Mouse (Mus musculus) retina, postnatal 7 days (tissue): Measurements from ENCODE around the gene Tpm4.

ENCODE experiments used
- DNase-seq: peaks from one replicate; pipeline ENCODE4 v3.0.0-alpha.2; 2012; ENCODE audit warnings: low read depth, low spot score

The Tpm4 gene

DNA sequence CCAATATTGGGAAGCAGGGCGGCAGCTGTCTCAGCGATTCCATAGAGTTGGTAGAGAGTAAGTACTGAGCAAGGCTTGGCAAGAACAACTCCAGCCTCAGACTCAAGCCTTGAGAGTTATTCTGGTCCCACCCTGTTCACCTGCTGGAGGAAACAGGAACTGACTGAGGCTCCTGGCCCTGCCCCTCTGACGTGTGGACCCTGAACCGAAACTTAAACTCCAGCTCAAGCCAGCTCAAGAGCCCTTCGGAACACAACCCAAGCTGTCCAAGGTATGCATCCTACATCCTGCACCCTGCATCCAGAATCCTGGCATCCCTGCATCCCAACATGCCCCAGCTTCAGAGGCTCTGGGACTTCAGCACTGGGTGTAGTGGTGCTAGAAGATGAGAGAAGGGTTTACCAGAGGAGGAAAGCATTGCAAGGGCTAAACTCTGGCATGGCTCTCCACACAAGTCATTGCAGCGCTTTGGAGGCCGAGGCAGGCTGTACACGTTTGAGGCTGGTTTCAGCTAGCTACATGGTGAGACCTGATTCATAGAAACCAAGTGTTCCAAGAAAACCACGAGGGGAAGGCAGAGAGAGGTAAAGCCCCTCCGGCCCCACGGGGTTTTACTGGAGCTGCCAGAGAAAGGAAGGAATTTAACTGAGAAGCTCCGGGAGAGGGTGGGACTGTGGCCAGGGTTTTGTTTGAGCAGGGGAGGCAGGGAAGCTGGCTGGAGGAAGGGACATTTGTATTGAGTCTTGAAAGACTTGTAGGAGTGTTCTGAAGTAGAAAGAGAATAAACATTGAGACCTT lies 54.8 kb downstream of the Tpm4 start, which contains the start of gene Hsh2d:
Hsh2d (plus strand) TSS at position 222 of the 798 bp plus-strand sequence.
- DNase-seq, result no peak

GRCm38 (mm10) chr8:72190215-72190539 lies 55.4 kb downstream of the Tpm4 start:
- no peak for DNase-seq

GRCm38 (mm10) chr8:72192065-72192464 lies 57.3 kb downstream of the Tpm4 start:
- no peak for DNase-seq

DNA sequence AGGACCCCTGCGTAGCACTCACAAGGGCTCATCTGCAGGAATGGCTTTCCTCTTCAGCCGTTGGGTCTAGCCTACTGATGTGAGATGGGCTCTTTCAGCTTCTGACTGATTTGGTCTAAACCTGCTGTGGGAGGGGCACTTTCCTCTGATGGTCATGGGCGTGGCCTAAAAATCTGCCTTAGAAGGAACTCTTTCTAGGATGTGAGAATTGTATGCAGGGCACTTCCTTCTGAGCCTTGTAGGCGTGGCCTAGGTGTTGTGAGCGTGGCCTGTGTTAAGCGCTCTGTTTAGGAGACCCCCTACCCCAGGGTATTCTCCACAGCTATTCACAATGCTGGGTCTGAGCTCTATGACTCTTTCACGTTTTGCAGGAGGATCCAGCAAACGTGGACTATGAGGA lies 63.2 kb downstream of the Tpm4 start:
- DNase-seq, result no peak
